Mouse (Mus musculus) forebrain, embryonic 13.5 days (tissue): ENCODE measurements at regions not wholly inside any gene's neighbourhood (a gene's known extent, or its start where the extent isn't known, plus 50 kb on each side); places are given as distances from the start of the nearest gene placed in this dataset.

Experiments used
- ATAC-seq: fragments of 200-750 bp; cut with Nextera tagmentation; 2 replicates; pipeline ENCODE4 v1.8.0; 2017
- H3K27ac ChIP-seq: fragments of 300-500 bp; sonication (generic); 2 replicates; pipeline ENCODE4 v1.5.1; 2015; ENCODE audit warnings: inconsistent platforms, mild to moderate bottlenecking, moderate library complexity
- H3K27me3 ChIP-seq: fragments of 300-500 bp; sonication (generic); 2 replicates; pipeline ENCODE4 v1.6.1; 2015; ENCODE audit warnings: mild to moderate bottlenecking, inconsistent platforms
- H3K36me3 ChIP-seq: fragments of 300-500 bp; sonication (generic); 2 replicates; pipeline ENCODE4 v1.6.1; 2015; ENCODE audit warnings: mild to moderate bottlenecking, inconsistent platforms; ENCODE audit not compliant: poor library complexity, severe bottlenecking
- H3K4me1 ChIP-seq: fragments of 300-500 bp; sonication (generic); 2 replicates; pipeline ENCODE4 v1.6.1; 2015; ENCODE audit warnings: inconsistent platforms
- H3K4me2 ChIP-seq: fragments of 300-500 bp; sonication (generic); 2 replicates; pipeline ENCODE4 v1.6.1; 2015; ENCODE audit warnings: inconsistent platforms, mild to moderate bottlenecking, moderate library complexity
- H3K4me3 ChIP-seq: fragments of 300-500 bp; sonication (generic); 2 replicates; pipeline ENCODE4 v1.5.1; 2015; ENCODE audit warnings: mild to moderate bottlenecking, inconsistent platforms
- H3K9ac ChIP-seq: fragments of 300-500 bp; sonication (generic); 2 replicates; pipeline ENCODE4 v1.6.1; 2015; ENCODE audit warnings: mild to moderate bottlenecking, inconsistent platforms
- H3K9me3 ChIP-seq: fragments of 300-500 bp; sonication (generic); replicated peaks from 2 replicates; pipeline ENCODE4 v1.6.1; 2016; ENCODE audit warnings: inconsistent platforms
- WGBS: fragments of 180-500 bp; shearing (Covaris S2); methylation state at CpG from one replicate; pipeline ENCODE4 v1.1.7; 2015; 5-methylcytosine and 5-hydroxymethylcytosine counted together

DNA sequence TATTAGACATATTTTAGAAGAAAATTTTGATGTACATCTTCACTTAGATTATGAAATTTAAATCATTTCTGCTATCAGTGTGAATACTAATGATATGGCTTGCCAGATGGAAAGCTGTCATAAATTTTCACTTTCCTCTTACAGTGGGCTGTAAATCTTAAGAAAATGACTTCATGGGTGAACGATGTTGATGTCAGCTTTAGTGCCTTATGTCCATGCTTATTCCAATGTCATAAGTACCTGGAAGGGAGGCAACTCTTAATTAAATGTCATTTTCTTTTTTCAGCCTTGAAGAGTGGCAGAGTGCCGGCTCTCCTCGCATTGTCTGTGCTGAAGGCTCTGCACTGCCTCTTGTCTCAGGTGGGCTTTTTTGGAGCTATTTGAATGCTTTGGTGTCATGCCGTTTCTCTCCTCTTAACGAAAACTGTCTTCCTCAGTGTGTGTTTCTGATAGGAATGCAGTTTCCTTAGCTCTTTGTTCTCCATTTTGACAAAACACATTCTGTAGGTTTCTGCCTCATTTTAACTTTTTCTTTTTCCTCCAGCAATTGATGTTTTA, 351.6 kb downstream of the Stim2 start:
- no peak overlapping the region for H3K4me2 ChIP-seq
- H3K4me3 ChIP-seq, result no peak overlapping the region
- ATAC-seq, result no peak; the same call in 1 of the 2 replicates
- peak overlapping the region; percentile 25; the same call in 1 of the 2 replicates for H3K27ac ChIP-seq
- H3K4me1 ChIP-seq, result 0 out of 2 replicates have a peak, but pooled peaks cover 3% of the 10 kb centered on the region
- H3K9ac ChIP-seq, result no peak overlapping the region
- H3K9me3 ChIP-seq, result no peaks in the 10 kb centered on the region
- 45% methylated on average over 5 of the region's 5 CpGs for WGBS
- H3K27me3 ChIP-seq, result no peaks in the 10 kb centered on the region
- H3K36me3 ChIP-seq, result no peaks in the 10 kb centered on the region

DNA sequence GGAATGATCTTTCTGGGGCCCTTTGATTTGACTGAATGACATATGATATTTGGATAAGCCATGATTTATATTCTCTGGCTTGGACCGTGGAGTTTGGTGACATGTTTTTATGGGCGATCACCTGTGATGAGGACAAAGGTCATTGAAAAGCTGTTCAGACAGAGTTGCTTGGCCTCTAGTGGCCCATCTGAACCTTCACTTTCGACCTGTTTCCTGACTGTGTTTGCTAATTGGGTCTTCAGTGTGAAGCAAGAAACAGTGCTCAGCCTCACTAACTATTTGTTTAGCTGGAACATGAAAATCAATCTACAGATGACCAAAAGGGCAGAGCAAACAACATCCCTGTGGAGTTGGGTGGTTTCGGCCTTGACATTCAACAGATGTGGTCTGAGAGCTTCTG, 357.8 kb downstream of the Stim2 start:
- no peaks in the 10 kb centered on the region for H3K27me3 ChIP-seq
- no peak overlapping the region for H3K4me2 ChIP-seq
- H3K9me3 ChIP-seq, result no peaks in the 10 kb centered on the region
- H3K27ac ChIP-seq, result no peak overlapping the region
- no peaks in the 10 kb centered on the region for H3K36me3 ChIP-seq
- H3K4me3 ChIP-seq, result no peak overlapping the region
- H3K9ac ChIP-seq, result no peak overlapping the region
- no peaks in the 10 kb centered on the region for H3K4me1 ChIP-seq
- WGBS, result 85% methylated on average over 4 of the region's 4 CpGs
- no peak for ATAC-seq

DNA sequence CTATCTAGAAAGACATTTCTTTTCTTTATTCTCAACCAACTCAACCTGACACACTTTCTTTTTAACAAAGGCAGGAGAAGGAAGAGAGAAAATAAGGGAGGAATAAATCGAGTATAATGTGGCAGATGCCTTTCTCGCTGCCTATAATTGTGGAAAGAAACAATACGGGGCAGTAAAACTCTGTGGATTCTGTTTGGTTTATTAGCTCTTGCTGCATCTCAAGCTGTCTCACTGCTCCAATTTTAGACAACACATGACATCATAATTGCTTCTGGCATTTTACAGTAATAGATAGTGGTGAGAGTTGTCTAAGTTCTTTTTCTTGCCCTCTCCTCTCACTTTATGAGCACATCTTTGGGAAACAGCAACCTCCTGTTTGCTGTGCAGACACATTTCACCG, 359.2 kb downstream of the Stim2 start:
- Histone ChIP-seq H3K4me2 (no peak overlapping the region), H3K9me3 (no peaks in the 10 kb centered on the region), H3K9ac (no peak overlapping the region), H3K27ac (no peak overlapping the region), H3K36me3 (no peaks in the 10 kb centered on the region), H3K27me3 (no peaks in the 10 kb centered on the region), H3K4me1 (no peaks in the 10 kb centered on the region), H3K4me3 (no peak overlapping the region)
- no peak for ATAC-seq
- 68% methylated on average over 4 of the region's 4 CpGs for WGBS

DNA sequence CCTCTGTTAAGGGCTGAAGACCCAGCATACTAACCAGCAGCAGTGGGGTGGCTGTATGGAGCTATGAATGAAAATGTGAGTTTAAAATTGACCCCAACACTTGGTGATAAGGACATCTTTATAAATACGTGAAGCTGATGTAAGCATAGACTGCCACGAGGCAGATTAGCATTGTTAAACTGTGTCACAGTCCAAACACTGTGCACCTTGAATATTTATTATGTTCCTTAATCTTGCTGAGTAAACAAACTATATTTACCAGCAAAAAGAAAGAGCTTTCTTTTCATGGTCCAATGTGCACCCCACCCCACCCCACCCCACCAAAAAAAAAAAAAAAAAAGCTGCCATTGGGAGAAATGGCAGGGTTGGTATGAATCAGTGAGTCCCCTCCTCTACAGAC, 359.9 kb downstream of the Stim2 start:
- WGBS, result 77% methylated on average over 2 of the region's 2 CpGs
- H3K9me3 ChIP-seq, result peaks cover 3% of the 10 kb centered on the region; the same call in 1 of the 2 replicates
- no peak for ATAC-seq

More for the DNA sequence above, 359.9 kb downstream of the Stim2 start:
- Histone ChIP-seq H3K9ac (no peak overlapping the region), H3K27ac (no peak overlapping the region), H3K4me3 (no peak overlapping the region), H3K36me3 (no peaks in the 10 kb centered on the region), H3K4me2 (no peak overlapping the region), H3K27me3 (no peaks in the 10 kb centered on the region), H3K4me1 (no peaks in the 10 kb centered on the region)
